Mouse (Mus musculus) left cerebral cortex, adult 2 months (tissue): ENCODE results near the gene Wdr19. TPM values are rescaled to one million over a fixed set of nuclear protein-coding genes. Genes with fewer than 3 reads are reported as not detected.
A peak's percentile ranks its signal among the peaks of the same experiment; 100 is the strongest.
"Not testable (repeated sequence)": the region's sequence is repeated elsewhere in the genome, so short reads cannot be mapped to it uniquely, and the experiment has no call there.

Experiments used
- DNase-seq, 2 experiments: peaks; one replicate each; pipeline ENCODE4 v3.0.0; 2021 to 2022; ENCODE audit warnings: low spot score in 2 of 2, mixed read lengths in 1 of 2; ENCODE audit errors: extremely low spot score in 1 of 2
- H3K27ac ChIP-seq: fragments of 200-600 bp; 2 replicates; pipeline ENCODE4 v1.8.1; 2022
- H3K4me3 ChIP-seq: fragments of 200-600 bp; 2 replicates; pipeline ENCODE4 v1.8.1; 2022
- CTCF ChIP-seq: fragments of 200-600 bp; IDR thresholded peaks from 2 replicates; pipeline ENCODE4 v1.8.1; 2022; ENCODE audit warnings: antibody characterized with exemption, mild to moderate bottlenecking, moderate library complexity
- intact Hi-C: fragments of 180-260 bp; cut with DNase I; formaldehyde crosslinking; loops from one replicate; pipeline ENCODE4 v1.15.1; 2025
- total RNA-seq, 2 experiments: library from RNA; stranded (reverse); gene quantifications; 2 replicates each; pipeline ENCODE4 v1.2.3; 2021

Gene Wdr19
- total RNA-seq, 2 experiments from 2014 or later = 20.1 to 21.5 TPM

DNA sequence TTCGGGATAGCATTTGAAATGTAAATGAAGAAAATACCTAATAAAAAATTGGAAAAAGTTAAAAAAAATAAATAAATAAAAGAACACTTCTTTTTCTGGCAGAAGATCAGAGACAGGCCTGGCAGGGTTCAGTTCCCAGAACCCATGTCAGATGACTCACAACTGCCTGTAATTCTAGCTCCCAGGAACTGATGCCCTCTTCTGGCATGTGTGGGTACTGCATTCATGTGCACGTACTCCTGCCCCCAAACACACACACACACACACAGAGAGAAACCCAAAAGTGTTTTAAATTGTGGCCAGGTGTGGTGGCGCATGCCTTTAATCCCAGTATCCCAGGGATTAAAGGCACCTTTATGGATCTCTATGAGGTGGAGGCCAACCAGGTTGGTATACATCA lies 84.7 kb downstream of the Wdr19 start:
- Histone ChIP-seq H3K27ac (no peak overlapping the region), H3K4me3 (no peak overlapping the region)
- no peak for DNase-seq
- peak; percentile 28 for TF ChIP-seq CTCF
- intact Hi-C loops = no loop called here

DNA sequence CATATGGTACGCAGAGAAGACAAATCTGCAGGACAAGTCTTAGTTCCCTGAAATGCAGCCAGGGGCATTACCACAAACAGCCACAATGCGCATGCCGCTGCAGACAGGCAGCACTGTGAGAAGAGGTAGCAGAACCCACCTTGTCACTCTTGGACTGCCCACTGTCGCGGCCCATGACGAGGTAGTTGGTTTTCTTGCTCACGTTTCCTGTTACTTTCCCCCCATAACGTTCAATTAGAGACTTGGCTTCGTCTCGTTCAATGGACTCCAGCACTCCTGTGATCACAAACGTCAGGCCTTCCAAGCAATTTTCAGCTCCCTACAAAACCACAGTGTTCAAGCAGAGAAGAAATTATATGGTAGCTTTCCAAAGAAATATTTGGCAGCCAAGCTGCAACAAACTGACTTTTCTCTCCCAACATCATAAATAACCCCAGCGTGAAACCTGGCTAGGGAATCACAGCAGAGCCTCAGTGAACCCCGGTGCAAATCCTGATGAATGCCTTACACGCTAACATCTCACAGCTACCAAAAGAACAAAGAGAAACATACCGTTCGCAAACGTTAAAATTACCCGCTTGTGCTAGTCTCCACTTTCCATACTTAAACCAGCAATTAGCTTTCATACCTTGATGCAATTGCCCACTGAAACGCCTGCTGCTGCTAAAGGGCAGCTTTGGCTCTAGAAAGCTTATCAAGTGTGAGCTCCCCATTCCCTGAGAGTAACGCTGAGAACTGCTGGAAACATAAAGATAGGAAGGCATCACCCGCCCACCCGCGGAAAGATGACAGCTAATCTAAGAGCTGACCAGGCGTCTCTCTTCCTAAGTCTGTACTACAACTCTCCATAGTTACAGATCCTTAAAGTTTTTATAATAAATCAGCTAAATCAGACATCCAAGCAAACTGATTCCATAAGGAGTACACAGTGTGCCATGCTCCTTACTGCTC lies 88.5 kb downstream of the Wdr19 start:
- no peak for TF ChIP-seq CTCF
- no peak overlapping the region for H3K27ac ChIP-seq
- no peak overlapping the region for H3K4me3 ChIP-seq
- DNase-seq = no peak
- intact Hi-C loops = no loop called here

DNA sequence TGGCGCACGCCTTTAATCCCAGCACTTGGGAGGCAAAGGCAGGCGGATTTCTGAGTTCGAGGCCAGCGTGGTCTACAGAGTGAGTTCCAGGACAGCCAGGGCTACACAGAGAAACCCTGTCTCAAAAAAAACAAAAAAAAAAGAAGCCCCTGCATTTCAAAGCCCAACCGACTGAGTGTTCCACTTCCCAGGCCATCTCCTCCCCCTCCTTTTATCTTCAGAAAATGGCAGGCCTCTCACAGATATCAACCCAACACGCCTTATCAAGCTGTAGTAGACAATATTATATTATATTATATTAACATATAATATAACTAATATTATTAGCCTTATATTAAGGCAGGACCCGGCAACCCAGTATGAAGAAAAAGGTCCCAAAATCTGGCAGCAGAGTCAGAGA lies 89.5 kb downstream of the Wdr19 start:
- intact Hi-C loops = not testable (repeated sequence)

DNA sequence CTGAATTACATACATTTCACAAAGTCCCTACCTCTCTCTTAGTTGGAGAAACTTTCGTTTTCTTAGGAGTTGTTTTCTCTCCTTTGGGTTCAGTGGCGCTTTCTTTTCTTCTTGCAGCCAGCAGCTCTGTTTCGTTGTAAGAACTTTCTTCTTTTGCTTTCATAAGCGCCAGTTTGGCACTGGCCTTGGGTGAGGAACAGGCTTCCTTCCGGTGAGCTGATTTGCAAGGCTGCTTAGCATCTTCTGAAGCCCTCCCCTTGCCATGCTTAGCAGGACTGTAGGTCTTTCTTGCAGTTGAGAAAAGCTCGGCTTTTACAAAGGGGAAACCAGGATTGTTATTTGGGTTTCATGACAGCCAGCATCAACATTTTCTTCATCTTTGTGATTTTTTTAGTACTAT lies 94.1 kb downstream of the Wdr19 start:
- DNase-seq = no peak
- no peak overlapping the region for H3K27ac ChIP-seq
- no peak overlapping the region for H3K4me3 ChIP-seq
- no peak for TF ChIP-seq CTCF
- intact Hi-C loops = no loop called here

More for the DNA sequence above, 89.5 kb downstream of the Wdr19 start:
- H3K27ac ChIP-seq, H3K4me3 ChIP-seq, DNase-seq: not testable (repeated sequence)

DNA sequence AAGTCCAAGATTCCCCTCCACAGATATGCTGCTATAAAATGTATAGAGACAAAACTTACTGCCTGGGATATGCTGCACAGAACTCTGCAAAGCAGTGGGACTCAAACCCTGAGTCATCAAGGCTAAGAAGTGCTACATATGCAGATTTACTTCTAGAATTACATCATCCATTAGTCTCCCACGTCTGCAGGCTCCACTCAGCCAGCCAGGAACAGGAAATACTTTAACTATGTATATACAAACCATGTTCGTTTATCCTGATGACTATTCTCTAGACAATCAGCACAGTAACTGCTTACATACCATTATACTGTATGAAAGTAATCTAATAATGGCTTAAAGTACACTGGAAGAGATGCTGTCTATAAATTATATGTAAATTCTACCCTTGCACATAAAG lies 94.8 kb downstream of the Wdr19 start:
- DNase-seq = no peak
- no peak for TF ChIP-seq CTCF
- no peak overlapping the region for H3K4me3 ChIP-seq
- H3K27ac ChIP-seq = no peak overlapping the region
- intact Hi-C loops = no loop called here

DNA sequence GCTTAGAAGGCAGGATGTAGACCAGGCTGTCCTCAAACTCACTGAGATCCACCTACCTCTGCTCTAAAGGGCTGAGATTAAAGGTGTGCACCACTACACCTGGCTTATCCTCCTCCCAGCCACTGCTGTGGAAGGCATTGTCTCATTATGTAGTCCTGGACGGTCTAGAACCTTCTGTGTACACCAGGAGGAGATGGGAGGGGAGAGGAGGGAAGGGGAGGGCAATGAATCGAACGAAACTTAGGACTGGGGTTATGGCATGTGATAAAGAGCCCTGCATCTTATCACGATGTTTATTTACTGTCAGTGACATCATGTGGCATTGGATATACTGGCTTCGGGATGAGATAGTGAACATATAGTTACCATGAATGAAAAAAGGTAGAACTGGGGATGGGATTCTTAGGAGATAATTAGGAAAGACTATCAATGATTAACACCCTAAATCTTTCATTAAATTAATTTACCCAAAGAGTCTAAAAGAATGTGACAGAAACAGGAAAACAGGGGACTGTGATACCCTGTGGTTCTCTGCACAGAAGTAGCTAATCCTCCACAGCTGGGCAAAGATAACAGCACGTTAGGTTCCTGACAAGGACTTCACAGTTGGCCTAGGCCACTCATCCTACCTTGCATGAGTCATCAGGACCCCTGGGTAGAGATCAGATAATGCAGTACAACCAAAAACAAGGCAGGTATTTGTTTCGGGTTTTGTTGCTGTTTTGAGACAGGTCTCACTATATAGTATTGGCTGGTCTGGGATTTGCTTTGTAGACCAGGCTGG lies 98.9 kb downstream of the Wdr19 start:
- no peak for TF ChIP-seq CTCF
- no peak for DNase-seq
- Histone ChIP-seq H3K27ac (no peak overlapping the region), H3K4me3 (no peak overlapping the region)
- intact Hi-C loops = no loop called here

DNA sequence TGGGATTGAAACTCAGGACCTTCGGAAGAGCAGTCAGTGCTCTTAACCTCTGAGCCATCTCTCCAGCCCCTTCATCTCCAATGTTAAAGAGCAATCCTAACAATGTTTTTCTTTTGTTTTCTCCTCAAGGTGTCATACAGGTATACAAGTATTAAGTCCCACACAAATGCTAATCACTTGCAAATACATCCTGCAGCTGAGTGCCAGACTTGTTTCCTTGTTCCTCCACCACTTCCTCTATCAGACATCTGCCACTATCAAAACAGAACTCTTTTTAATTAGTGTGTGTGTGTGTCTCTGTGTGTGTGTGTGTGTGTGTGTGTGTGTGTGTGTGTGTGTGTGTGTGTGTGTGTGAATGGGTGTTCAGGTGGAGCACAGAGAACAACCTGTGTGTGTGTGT lies 100.1 kb downstream of the Wdr19 start:
- H3K27ac ChIP-seq, H3K4me3 ChIP-seq, intact Hi-C loops, DNase-seq: not testable (repeated sequence)

DNA sequence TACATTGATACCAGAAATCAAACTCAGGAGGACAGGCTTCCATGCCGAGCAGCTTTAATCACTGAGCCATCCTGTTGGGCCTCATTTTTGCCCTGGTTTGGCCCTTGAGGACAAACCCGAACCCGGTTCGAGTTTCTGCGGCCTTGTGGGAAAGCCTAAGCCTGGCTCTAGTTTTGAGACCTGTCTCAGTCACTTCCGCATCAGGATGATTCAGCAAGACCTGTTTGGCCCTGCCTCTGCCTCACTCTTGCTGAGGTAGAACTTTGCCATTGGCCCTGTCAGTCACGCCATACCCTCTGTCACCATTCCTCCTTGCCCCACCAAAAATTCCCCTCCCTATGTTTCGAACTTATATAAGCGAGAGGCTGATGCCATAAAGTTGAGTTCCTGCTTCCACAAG lies 100.6 kb downstream of the Wdr19 start:
- no peak for DNase-seq
- Histone ChIP-seq H3K4me3 (no peak overlapping the region), H3K27ac (no peak overlapping the region)
- intact Hi-C loops = no loop called here
- TF ChIP-seq CTCF = no peak

DNA sequence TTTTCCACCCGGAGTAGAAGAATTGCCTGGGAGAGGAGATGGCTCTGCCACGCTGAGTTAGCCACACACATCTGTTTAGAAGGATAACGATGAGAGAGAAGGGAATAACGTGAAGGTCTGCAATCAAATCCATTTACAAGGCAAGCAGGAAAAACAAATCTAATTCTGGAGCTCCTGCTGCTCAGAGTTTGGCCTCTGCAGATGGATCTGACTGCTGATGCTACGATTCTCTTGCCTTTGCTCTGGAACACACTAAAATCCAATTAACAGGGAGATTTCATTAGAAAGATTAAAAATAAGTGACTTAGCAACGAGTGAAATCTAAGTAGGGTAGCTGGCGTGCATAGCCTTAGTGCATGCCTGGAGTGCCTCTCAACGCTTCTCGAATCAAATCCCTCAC lies 106.0 kb downstream of the Wdr19 start:
- TF ChIP-seq CTCF = no peak
- intact Hi-C loops = no loop called here
- DNase-seq = no peak
- H3K4me3 ChIP-seq = no peak overlapping the region
- peak overlapping the region; percentile 24; the same call in 1 of the 2 replicates for H3K27ac ChIP-seq

DNA sequence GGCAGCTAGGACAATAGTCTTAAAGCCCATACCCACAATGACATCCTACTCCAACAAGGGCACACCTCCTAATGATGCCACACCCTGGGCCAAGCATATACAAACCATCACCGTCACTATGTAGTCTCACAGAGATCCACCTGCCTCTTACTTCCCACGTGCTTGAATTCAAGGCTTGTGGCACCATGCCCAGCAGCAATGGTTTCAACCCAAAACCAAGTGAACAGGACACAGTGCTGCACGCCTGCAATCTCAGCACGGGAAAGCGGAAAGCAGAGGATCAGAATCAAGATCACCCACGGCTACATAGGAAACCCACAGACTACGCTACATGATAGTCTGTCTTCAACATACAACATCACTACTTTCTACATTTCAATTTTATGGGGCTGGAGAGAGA lies 108.7 kb downstream of the Wdr19 start:
- no peak for TF ChIP-seq CTCF
- H3K4me3 ChIP-seq = no peak overlapping the region
- no peak for DNase-seq
- no peak overlapping the region for H3K27ac ChIP-seq
- intact Hi-C loops = no loop called here

DNA sequence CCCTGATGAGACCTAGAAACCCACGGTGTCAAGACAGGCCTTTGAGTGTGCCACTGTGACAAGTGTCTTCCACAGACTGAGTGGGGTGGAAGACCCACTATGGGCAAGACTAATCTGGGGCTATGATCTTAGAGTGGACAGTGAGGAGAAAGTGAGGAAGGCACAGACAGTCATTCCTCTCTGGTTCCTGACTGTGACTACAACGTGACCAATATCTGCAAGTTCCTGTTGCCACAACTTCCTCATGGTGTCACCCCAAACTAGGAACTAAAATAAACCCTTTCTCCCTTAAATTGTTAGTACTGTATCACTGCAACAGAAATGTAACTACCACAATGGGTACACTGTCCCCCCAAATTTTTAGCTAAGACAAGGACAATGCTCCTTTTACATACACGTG lies 109.4 kb downstream of the Wdr19 start:
- no peak for TF ChIP-seq CTCF
- intact Hi-C loops = no loop called here
- no peak overlapping the region for H3K27ac ChIP-seq
- no peak for DNase-seq
- no peak overlapping the region for H3K4me3 ChIP-seq

Other genes with a start within 250 kb of the Wdr19 start
- under 1 TPM; 0.50 to 0.70 TPM for gene Tlr6, start 239.6 kb upstream of the Wdr19 start, total RNA-seq
- gene Fam114a1, start 229.6 kb upstream of the Wdr19 start, total RNA-seq = 1 to 10 TPM; 3.7 to 4.1 TPM
- under 1 TPM; 0.51 to 0.63 TPM for gene Tmem156, start 107.6 kb upstream of the Wdr19 start, total RNA-seq
- gene Klhl5, start 92.2 kb upstream of the Wdr19 start, total RNA-seq = 10 to 100 TPM; 35.4 to 38.7 TPM
- gene Rfc1, start 136.0 kb downstream of the Wdr19 start, total RNA-seq = 10 to 100 TPM; 27.7 to 28.0 TPM
- under 1 TPM; 0.33 to 0.54 TPM for gene Klb, start 148.6 kb downstream of the Wdr19 start, total RNA-seq
- gene Rpl9, start 191.7 kb downstream of the Wdr19 start, total RNA-seq = 100 to 1,000 TPM; 699 to 738 TPM
- 10 to 100 TPM; 29.0 to 36.9 TPM for gene Lias, start 191.8 kb downstream of the Wdr19 start, total RNA-seq
- gene Ugdh, start 236.3 kb downstream of the Wdr19 start, total RNA-seq = 10 to 100 TPM; 25.2 to 30.1 TPM